Mouse (Mus musculus) gastrocnemius, postnatal 4 days (tissue): Measurements from ENCODE around the gene Dennd1c. TPM values are rescaled to one million over a fixed set of nuclear protein-coding genes. Genes with fewer than 3 reads are reported as not detected.
A peak's percentile ranks its signal among the peaks of the same experiment; 100 is the strongest.

ENCODE experiments used
- DNase-seq, 2 experiments: peaks; one replicate each; pipeline ENCODE4 v3.0.0; 2021 to 2022; ENCODE audit warnings: low spot score in 2 of 2, mixed read lengths in 2 of 2
- long read RNA-seq, 2 experiments: library from polyadenylated mRNA; stranded (forward); transcript quantifications; one replicate each; pipeline ENCODE4 v2.0.0; 2021
- total RNA-seq, 2 experiments: library from RNA; stranded (reverse); gene quantifications; 2 replicates each; pipeline ENCODE4 v1.2.3; 2021

The Dennd1c gene
- 1 to 10 TPM; 2.1 TPM for total RNA-seq
- long read RNA-seq, experiment 1, partial matches to known transcripts = 0 of 3 reads
- long read RNA-seq, experiment 1, other reads (novel, unspliced or antisense) = 3 of 3 reads
- long read RNA-seq, experiment 2, partial matches to known transcripts = 1 of 3 reads
- long read RNA-seq, experiment 2, other reads (novel, unspliced or antisense) = 2 of 3 reads

GRCm38 (mm10) chr17:57078336-57078735 lies at the start of gene Dennd1c:
Dennd1c (minus strand) TSS chr17:57078514.
- DNase-seq = no peak

- DNase-seq = no peak
These were observed 47.7 kb upstream of the Dennd1c start for GRCm38 (mm10) chr17:57125853-57126622.

GRCm38 (mm10) chr17:57124792-57125191 lies 46.5 kb upstream of the Dennd1c start:
- DNase-seq = no peak

GRCm38 (mm10) chr17:57123192-57124118 lies 45.1 kb upstream of the Dennd1c start:
- no peak for DNase-seq

- no peak for DNase-seq
These were observed 43.5 kb upstream of the Dennd1c start for GRCm38 (mm10) chr17:57121856-57122255.

- DNase-seq = no peak
These were observed 40.4 kb upstream of the Dennd1c start for GRCm38 (mm10) chr17:57118524-57119349.

- DNase-seq = no peak
These were observed 38.5 kb upstream of the Dennd1c start for GRCm38 (mm10) chr17:57116801-57117200.

- no peak for DNase-seq
These were observed 34.6 kb upstream of the Dennd1c start for GRCm38 (mm10) chr17:57112768-57113474.

GRCm38 (mm10) chr17:57110005-57110404 lies 31.7 kb upstream of the Dennd1c start:
- DNase-seq = no peak

GRCm38 (mm10) chr17:57108666-57109171 lies 30.4 kb upstream of the Dennd1c start:
- no peak for DNase-seq

GRCm38 (mm10) chr17:57108040-57108665 lies 29.8 kb upstream of the Dennd1c start:
- no peak for DNase-seq

- DNase-seq = no peak
These were observed 28.8 kb upstream of the Dennd1c start for GRCm38 (mm10) chr17:57107064-57107463.

GRCm38 (mm10) chr17:57106035-57106368 lies 27.7 kb upstream of the Dennd1c start:
- DNase-seq = no peak

GRCm38 (mm10) chr17:57105181-57106034 lies 27.1 kb upstream of the Dennd1c start, which contains the start of gene Tnfsf9:
Tnfsf9 (plus strand) TSS chr17:57105325.
- DNase-seq = peak in 1 of 2 experiments; percentile 22

GRCm38 (mm10) chr17:57104496-57104895 lies 26.2 kb upstream of the Dennd1c start:
- DNase-seq = no peak

- no peak for DNase-seq
These were observed 24.0 kb upstream of the Dennd1c start for GRCm38 (mm10) chr17:57102276-57102675.

GRCm38 (mm10) chr17:57099629-57100325 lies 21.5 kb upstream of the Dennd1c start:
- no peak for DNase-seq

- no peak for DNase-seq
These were observed 20.0 kb upstream of the Dennd1c start for GRCm38 (mm10) chr17:57098321-57098720.
